Mouse (Mus musculus): Measurements from ENCODE around the gene Ptprd. TPM values are rescaled to one million over a fixed set of nuclear protein-coding genes. Genes with fewer than 3 reads are reported as not detected.

The Ptprd gene
- total RNA-seq, 2 experiments from 2014 or later, result 87.1 to 88.0 TPM

DNA sequence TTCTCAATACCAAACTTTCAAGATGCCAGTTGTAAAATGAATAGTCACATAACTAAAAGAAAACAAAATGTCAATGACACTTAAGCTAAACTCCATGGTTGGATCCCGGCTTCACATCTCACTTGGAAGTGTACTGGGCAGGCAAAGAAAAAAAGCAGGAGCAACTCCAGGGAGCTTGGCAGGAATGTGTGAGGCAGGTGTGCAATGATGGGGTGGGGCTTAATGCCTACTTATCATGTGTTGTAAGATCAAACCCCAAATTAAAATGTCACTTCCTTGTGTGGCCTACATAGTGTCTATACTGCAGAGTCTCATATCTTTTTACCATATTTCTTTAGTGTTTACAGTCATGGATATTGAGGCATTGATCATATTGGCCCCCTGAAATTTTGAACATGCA, 1873.8 kb downstream of the Ptprd start:
- DNase-seq (ENCODE audit: low spot score in 2 of 2), result no peak

DNA sequence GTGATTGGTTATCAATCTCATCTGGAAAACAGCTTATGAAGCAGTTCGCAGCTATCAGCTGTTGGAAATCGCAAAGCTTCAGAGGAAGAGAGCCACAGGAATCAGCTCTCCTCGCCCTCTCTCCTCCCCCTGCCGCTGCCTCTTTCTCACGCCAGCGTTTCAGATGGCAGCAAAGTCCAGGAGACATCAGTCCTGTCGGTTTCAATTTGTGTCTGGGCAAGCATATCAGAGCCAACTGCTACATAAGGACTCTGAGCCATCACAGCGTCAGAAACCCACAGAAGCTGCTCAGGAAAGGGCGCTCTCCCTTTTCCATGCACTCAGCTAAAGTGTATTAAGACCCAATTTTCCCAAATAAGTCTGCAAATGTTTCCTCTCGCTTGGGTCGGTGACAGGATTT, 1884.4 kb downstream of the Ptprd start:
- DNase-seq (ENCODE audit: low spot score in 2 of 2), result peak in 1 of 2 experiments; percentile 19

DNA sequence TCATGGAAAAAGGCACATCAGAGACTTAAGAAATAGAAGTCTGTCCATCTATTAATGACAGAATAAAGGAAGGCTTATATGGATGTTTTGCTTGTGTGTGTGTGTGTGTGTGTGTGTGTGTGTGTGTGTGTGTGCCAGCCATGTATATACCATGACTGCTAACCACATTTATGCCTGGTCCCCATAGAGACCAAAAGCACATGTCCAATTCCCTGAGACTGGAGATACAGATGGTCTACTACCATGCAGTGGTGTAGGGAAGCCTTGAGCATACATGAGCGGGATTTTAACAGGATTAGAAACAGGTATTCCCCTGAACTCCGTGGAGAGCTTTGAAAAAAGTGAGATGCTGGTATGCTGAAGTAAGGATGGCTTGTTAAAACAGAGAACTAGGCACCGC, 1886.1 kb downstream of the Ptprd start:
- DNase-seq (ENCODE audit: low spot score in 2 of 2), result no peak

DNA sequence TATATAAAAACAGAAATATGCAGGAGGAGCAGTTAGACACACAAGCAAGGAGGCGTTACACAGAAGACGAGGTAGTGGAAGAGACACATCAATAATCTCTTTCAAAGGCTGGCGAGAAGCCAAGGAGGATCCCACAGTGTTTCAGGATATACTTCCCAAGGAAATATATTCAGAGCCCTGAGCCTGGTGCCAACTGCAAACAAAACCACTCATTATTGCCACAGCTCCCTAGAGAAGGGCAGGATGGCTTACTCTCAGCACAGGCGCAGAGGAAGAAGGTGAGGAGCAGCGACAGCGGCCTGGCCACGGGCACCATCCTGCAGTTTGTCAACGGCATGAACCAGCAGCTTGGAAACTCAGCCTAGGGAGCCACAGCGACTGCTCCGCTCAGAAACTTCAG, 1886.8 kb downstream of the Ptprd start:
- no peak for DNase-seq (ENCODE audit: low spot score in 2 of 2)

DNA sequence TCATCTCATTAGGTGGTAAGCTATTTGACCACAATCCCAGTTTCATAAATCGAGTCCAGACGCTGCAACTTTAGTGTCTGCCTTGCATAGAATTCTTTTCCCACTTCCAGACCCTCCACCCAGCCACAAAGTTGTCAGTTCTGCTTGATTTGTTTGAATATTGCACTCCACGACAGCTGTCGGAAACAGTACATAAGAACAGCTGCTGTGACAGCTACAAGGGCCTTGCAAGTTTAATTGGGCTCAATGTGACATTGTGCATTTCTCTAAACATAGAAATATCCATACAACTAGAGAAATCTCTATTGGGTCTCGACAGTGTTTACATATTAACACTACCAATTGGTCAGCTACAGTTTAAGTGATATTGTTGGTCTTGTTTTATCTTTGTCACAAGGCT, 1887.3 kb downstream of the Ptprd start:
- no peak for DNase-seq (ENCODE audit: low spot score in 2 of 2)

DNA sequence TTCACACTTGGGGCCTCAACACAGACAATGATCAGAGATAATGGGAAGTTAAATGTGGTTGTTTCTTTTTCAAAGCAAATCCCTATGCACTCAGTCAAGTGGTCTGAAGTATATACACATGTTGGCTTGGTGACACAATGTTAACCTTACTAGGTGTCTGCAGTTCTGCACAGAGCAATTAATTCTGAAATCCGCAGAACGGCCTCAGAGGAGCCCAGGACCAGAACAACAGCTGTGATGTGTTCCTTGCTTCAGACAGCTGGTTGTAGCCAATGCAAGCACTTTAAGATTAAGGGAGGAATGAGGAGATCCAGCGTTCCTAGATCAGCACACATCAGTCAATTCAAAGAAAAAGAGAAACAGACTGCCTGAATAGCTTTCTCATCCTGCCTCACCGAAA, 1891.9 kb downstream of the Ptprd start:
- peak in 1 of 2 experiments; percentile 25 for DNase-seq (ENCODE audit: low spot score in 2 of 2)

DNA sequence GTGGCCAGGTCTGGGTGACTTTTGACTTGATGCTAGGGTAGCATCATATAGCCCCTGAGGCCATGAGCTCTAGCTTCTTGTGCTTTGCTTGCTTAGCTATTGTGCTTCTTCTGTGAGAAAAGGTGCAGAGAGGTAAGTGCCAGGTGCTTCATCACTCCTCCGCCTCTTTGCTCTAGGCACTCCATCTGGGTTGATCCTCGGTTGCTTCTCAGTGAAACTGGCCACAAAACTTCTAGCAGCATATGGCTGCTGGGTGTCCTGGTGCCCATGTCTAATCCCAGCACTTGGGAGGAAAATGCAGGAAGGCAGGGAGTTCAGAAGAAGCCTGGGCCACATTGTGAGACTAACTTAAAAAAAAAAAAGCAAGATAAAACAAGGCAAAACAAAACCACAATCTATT, 1895.8 kb downstream of the Ptprd start:
- DNase-seq (ENCODE audit: low spot score in 2 of 2), result no peak

DNA sequence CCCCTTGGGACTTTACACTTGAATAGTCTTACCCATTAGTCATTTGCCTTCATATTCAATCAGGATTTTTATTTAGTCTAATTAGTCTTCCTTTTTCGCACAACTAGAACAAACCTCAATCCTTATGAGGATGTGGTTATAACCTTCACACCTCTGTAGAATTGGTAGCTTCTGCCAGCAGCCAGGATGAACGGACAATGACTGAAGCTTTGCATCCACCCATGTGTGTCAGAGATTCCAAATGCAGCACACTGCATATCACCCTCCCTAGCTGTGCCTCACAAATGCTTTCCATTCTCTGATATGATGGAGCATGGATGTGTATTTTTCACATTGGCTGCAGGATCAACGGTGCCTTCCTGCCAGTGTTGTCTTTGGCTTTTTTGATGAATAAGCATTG, 1898.0 kb downstream of the Ptprd start:
- DNase-seq (ENCODE audit: low spot score in 2 of 2), result no peak

DNA sequence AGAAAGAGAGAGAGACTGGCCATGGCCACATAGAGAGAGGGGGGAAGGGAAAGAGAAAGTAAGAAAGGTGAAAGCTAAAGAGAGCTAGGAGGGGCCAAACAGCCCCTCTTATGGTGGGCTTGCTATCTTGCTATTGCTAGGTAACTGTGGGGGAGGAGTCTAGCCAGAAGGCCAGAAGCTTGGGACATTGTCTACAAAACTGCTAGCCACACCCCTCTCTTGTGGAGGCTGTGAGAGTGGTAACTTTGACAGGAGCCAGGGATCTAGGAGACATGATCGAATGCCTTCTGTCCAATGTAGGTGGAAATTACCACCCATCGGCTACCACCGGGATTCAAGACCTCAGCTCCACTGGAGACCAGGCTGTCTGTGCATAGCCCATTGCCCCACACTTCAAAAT, 1899.2 kb downstream of the Ptprd start:
- no peak for DNase-seq (ENCODE audit: low spot score in 2 of 2)

DNA sequence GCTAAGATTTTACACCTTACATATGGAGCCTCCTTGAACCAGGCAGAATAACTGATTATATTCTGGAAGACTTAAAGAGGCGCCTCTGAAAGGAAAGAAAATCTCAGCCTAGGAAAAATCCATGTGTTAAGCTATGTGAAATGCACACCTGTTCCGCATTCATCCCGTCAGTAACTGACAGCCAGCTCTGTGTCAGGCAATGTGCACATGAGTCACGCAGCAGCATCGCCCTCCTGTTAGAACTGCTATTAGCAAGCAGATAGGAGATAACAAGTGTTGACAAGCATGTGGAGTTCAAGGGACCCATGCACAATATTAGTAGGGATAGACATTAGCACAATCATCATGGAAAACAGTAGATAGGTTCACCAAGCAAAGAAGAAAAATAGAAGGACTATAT, 1905.8 kb downstream of the Ptprd start:
- DNase-seq (ENCODE audit: low spot score in 2 of 2), result no peak

DNA sequence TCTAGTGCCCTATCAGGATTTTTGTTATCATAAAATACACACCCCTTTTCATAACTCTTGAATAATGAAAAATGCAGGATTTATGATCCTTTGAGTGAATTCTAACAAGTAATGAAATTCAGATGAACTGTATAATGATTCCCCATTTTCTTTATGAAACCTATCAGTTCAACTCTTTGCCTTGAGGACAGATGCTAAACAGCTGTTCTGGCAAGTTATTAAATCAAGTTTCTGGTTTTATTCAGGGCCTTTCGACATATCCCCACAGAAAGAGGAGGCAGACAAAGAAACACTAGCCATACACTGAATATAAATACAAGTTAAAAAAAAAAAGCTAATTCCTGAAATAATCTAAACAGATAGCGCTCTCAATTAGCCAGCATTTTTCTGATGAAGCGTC, 1914.4 kb downstream of the Ptprd start:
- no peak for DNase-seq (ENCODE audit: low spot score in 2 of 2)

DNA sequence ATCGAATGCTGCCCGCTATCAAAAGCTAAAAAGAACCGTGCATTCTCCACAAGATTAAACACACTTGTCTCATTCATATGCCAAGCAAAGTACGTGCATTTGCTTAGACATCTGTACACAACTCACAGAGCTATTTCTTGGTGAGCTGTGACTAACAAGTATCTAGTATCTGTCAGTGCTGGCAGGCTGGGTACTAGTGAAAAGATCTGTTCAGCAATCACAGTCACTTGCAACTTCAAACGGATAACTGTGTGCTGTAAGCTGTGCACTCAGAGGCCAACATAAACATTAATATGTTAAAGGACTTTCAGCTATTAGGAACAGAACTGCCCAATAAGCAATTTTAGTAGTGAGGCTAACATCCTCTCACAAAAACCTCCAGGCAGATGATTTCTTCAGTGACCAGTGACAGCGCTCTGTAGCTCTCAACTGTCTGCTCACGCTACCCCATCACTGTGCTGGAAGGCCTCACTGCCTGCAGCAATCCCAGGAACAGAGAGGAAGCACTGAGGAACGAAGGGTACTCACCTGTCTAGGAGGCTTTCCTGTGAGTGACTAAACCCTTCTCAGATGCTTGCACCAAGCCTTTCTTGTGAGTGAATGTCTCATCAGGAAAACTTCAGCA, 1918.9 kb downstream of the Ptprd start:
- no peak for DNase-seq (ENCODE audit: low spot score in 2 of 2)

DNA sequence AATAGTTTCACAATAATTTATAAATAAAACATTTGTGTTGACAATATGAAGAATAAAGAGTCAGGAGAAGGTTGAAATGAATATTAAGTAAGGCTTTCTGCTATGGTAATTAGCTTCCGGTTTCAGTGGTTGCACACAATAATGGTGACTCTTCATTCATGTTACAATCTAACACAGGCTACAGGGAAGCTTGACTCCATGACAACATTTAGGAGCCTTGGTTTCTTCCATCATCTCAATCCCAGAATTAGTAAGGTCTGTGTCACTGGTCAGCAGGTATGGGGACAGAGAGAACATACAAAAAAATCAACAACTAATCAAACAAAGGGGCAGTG, 1921.3 kb downstream of the Ptprd start:
- no peak for DNase-seq (ENCODE audit: low spot score in 2 of 2)

DNA sequence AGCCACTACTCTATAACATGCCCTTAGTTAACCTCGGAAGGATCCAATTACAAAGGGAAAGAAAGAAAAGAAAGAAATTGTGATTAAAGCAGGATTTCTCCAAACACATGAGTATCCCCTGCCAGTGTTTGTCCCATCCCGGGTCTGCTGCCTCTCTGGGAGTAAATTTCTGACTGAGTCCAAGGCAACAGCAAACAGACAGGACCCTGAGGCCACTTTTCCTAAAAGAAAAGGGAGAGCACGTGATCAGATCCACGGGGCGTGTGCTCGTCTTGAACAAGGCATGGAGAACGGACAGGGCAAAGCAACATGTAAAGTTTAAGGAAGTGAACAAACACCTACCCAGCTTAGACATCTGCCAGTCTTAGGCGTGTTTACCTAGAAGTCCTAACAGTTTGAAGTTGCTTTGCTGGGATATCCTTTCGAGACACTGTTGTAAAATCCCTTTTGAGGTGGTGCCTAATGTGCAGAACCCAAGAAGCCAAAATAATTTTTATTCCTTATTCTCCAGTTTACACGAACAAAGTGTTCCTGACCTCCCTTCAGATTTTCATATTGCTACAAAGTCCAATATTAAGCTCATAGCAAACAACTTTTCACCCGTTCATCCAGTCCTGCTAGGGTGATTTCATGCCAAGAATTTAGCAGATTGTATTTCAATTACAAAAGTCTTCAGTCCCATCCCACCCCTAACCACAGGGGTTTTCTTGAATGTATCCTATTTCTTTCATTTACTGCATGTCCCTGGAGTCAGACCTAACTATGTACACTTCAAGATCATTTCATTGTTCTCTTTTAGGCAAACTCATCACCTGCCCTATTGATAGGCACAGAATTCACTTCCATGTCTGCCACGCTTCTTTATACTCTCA, 1921.9 kb downstream of the Ptprd start:
- DNase-seq (ENCODE audit: low spot score in 2 of 2), result no peak

DNA sequence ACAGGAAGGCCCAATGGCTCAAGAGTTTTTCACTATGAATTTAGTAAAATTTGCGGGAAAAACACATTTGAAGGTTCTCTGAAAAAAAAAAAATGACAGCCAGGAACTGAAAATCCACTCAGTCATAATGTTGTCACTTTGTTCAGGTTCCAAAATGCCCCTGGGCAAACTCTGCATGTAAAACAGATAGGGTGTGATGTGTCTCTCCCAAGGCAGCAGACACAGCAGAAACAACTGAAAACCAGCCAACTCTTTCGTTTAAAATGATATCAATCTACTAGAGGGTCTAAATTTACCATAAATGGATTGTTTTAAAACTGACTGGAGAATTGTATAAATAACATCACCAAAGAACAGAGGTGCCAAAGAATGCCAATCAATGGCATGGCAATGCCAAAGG, 1925.7 kb downstream of the Ptprd start:
- no peak for DNase-seq (ENCODE audit: low spot score in 2 of 2)

DNA sequence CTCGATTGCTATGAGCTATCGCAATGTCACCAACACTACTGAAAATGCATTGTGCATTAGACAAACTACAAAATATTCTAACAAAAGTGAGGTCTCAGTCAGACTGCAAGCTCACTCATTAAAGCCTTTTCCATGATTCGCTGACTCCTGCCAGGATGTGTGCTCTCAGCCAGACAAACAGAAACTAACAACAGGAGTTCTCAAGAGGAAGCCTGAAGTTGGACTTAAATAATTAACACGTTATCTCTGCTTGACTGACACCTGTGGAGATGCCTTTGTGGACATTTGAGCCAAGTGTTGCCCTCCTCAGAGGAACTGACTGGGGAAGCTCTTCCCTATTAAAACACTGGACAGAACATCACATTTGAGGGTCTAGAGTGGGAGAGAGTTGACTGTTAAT, 1928.9 kb downstream of the Ptprd start:
- no peak for DNase-seq (ENCODE audit: low spot score in 2 of 2)

DNA sequence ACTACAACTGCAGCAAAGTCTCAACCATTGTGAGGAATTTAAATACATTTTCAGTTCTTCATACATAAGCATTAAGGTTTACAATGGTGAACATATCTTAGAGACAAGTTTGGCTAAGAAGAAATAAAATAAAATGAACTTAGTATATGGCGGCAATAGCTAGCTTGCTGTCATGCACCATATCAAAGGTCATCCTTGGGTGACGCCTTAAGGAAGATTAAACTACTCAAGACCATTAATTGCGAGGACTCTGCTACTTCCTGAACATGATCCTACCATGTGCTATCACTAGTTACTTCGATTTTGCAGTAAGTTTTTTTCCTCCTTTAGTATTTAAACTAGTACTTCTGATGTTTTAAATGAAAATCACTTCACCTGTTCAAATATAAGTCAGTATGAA, 1949.0 kb downstream of the Ptprd start:
- no peak for DNase-seq (ENCODE audit: low spot score in 2 of 2)

DNA sequence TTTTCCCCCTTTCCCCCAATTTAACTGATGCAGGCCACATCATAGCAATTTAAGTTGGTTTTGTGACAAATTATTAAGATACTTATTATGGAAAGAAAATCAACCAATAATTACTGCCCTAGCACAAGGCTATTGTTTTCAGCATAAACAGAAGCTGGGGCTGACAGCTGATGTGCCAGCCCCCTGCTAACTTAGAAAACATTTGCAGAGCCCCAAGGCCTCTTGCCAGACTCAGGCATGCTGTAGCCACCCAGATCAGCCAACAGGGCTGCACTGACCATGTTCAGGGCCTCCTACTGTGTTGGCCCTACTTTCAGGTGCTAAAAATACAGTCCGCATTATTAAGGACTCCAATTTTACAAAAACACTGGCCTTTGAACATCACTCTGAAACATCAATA, 1951.1 kb downstream of the Ptprd start:
- DNase-seq (ENCODE audit: low spot score in 2 of 2), result peak in 1 of 2 experiments; percentile 14

DNA sequence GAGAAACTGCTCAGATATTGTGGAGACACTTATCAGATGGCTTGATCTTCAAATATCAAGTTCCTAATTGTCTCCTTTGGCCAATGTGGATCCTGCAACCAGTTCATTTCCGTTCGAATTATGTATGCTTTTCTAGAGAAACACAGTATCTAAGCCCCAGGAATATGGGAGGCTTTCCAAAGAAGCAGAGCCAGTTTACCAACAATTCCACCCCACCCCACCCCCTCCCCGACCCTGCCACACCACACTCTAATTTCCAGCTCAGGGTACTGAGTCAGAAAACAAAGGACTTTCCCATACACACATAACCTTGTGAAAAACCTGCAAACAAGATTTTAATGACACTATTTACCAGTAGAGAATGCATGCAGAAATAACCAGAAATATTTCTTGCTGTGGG, 1951.5 kb downstream of the Ptprd start:
- no peak for DNase-seq (ENCODE audit: low spot score in 2 of 2)

DNA sequence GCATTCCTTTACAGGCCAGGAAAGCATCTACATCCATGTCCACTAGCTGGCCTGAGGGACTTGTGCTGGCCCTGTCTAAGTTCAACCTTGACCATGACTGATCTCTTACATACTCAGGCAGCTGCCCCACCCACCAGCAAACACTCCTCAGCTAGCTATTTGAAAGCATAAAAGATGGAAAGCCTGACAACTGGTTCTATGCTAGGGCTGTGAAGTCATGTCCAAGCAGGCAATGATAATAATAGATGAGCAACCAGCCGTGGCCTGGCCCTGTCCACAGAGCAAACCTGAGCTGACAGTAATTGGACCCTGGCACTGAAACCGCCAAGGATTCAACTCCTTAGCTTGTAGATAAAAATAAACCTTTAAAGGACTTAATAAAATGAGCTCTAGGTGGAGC, 1952.1 kb downstream of the Ptprd start:
- peak in 1 of 2 experiments; percentile 14 for DNase-seq (ENCODE audit: low spot score in 2 of 2)

DNA sequence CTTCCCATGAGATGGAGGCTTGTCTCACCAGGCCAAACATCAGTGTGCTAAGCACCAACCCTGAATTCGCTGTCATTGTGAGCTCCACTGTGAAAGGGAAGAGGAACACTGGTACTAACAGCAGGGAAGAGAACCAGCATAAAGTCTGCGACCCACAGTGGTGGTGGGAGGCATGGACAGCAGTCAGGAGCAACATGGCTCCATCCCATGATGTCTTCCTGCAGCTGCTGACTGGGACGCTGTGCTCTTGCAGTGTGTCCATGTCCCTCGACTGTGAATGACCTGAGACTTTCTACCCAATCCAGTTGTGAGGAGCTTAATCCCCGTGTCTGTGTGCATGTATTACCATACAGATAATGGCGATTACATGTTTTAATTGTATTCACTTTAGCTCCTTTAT, 1967.4 kb downstream of the Ptprd start:
- DNase-seq (ENCODE audit: low spot score in 2 of 2), result no peak

DNA sequence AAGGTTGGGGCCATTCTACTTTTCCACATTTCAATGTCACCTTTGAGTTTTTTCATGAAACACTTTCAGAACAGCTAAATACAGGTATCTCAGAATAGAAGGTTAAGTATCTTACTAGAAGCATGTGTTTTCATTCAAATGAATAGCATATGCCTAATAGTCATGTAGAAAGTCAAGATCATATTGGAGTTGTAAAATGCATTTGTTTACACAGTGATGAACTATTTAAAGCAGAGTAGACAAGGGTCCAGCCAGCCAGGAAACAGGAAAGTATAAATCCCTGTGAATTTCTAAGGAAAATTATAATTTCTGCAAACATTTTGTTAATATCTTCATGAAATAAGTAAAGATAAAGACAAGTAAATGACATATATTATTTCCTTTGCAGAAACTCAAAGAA, 1970.2 kb downstream of the Ptprd start:
- no peak for DNase-seq (ENCODE audit: low spot score in 2 of 2)

DNA sequence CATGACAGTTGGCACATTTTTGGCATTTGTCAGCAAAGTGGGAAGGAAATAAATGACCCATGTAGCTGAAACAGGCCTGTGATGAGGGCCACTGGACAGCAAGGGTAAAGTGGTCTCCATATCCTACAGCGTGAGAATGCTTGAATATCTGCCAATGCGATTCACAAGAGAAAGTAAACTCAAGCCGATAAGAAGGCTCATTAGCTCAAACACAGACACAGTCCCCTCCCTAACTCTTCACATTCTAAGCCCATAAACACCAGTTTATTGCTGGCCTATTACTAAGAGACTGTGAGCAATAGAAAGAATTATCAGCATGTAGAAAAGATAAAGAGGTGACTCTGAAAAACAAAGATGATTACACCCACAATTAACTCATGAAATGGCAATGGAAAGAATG, 1970.6 kb downstream of the Ptprd start:
- no peak for DNase-seq (ENCODE audit: low spot score in 2 of 2)
